Mouse (Mus musculus): ENCODE data around the gene Foxb2. TPM values are rescaled to one million over a fixed set of nuclear protein-coding genes. Genes with fewer than 3 reads are reported as not detected.

The Foxb2 gene
- total RNA-seq, 1 experiment, result not detected

- Histone ChIP-seq H3K4me1 (ENCODE audit: control insufficient read depth in 2 of 2, insufficient read depth in 2 of 2, low read length in 2 of 2, poor library complexity in 1 of 2) (no peaks in the 10 kb centered on the region), H3K9ac (ENCODE audit: insufficient read depth, low read depth, low read length, poor library complexity, severe bottlenecking) (no peak overlapping the region), H3K9me3 (ENCODE audit: control insufficient read depth, insufficient read depth, low read depth, low read length) (0 out of 2 replicates have a peak, but pooled peaks cover 1% of the 10 kb centered on the region), H3K4me3 (ENCODE audit: insufficient read depth in 1 of 2, low read depth in 1 of 2, low read length in 2 of 2, poor library complexity in 1 of 2, severe bottlenecking in 1 of 2) (no peak overlapping the region), H3K27ac (ENCODE audit: insufficient read depth, low read depth, low read length, poor library complexity, severe bottlenecking) (no peak overlapping the region), H3K36me3 (ENCODE audit: control insufficient read depth, insufficient read depth, low read length, poor library complexity, severe bottlenecking) (no peaks in the 10 kb centered on the region)
- no peak for DNase-seq (ENCODE audit: low read depth, low spot score)
- TF ChIP-seq HCFC1 (IDR thresholded peaks at IDR 0.05; ENCODE audit: borderline replicate concordance, insufficient read depth, low read length) (no peak), MAFK (IDR thresholded peaks at IDR 0.05; ENCODE audit: insufficient read depth, low read depth, low read length) (no peak), ZNF384 (IDR thresholded peaks at IDR 0.05; ENCODE audit: low read depth, low read length) (no peak), CHD2 (IDR thresholded peaks at IDR 0.05; ENCODE audit: low read depth, low read length) (no peak), ZC3H11A (IDR thresholded peaks at IDR 0.05; ENCODE audit: borderline replicate concordance, low read depth, low read length) (no peak)
- in situ Hi-C loops (cut with MboI; ENCODE audit: low sequenced_read_pairs in 2 of 2, unreplicated experiment in 2 of 2), result no loop called here
Observed at GRCm38 (mm10) chr19:16898576-16898975, 25.0 kb upstream of the Foxb2 start.

DNA sequence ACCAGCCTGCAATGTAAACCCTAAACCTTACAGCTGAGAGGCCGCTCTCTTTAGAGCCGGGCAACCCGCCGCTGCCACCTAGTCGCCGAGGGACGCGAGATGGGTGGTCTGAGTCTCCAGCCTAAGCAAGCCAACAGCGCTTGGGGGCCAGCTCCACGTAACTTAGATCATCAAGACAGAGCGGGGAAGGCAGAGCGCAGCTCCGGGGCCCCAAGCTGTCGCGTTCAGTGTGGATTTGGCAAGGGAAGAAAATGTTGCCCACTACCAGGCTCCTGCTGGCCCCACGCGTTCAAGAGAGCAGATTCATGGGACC lies 2.8 kb upstream of the Foxb2 start:
- Histone ChIP-seq H3K9me3 (ENCODE audit: control insufficient read depth, insufficient read depth, low read depth, low read length) (no peaks in the 10 kb centered on the region), H3K9ac (ENCODE audit: insufficient read depth, low read depth, low read length, poor library complexity, severe bottlenecking) (no peak overlapping the region), H3K27ac (ENCODE audit: insufficient read depth, low read depth, low read length, poor library complexity, severe bottlenecking) (no peak overlapping the region), H3K4me1 (ENCODE audit: control insufficient read depth in 2 of 2, insufficient read depth in 2 of 2, low read length in 2 of 2, poor library complexity in 1 of 2) (peaks cover 0 to 6% of the 10 kb centered on the region in 2 experiments; a peak in 1 of 4 replicates), H3K4me3 (ENCODE audit: insufficient read depth in 1 of 2, low read depth in 1 of 2, low read length in 2 of 2, poor library complexity in 1 of 2, severe bottlenecking in 1 of 2) (peak overlapping the region; percentile 14 to 25; a peak in 2 of 4 replicates), H3K36me3 (ENCODE audit: control insufficient read depth, insufficient read depth, low read length, poor library complexity, severe bottlenecking) (no peaks in the 10 kb centered on the region)
- TF ChIP-seq MAFK (IDR thresholded peaks at IDR 0.05; ENCODE audit: insufficient read depth, low read depth, low read length) (no peak), ZNF384 (IDR thresholded peaks at IDR 0.05; ENCODE audit: low read depth, low read length) (no peak), CHD2 (IDR thresholded peaks at IDR 0.05; ENCODE audit: low read depth, low read length) (no peak), ZC3H11A (IDR thresholded peaks at IDR 0.05; ENCODE audit: borderline replicate concordance, low read depth, low read length) (no peak), HCFC1 (IDR thresholded peaks at IDR 0.05; ENCODE audit: borderline replicate concordance, insufficient read depth, low read length) (no peak)
- in situ Hi-C loops (cut with MboI; ENCODE audit: low sequenced_read_pairs in 2 of 2, unreplicated experiment in 2 of 2), result no loop called here
- DNase-seq (ENCODE audit: low read depth, low spot score), result peak; percentile 16

DNA sequence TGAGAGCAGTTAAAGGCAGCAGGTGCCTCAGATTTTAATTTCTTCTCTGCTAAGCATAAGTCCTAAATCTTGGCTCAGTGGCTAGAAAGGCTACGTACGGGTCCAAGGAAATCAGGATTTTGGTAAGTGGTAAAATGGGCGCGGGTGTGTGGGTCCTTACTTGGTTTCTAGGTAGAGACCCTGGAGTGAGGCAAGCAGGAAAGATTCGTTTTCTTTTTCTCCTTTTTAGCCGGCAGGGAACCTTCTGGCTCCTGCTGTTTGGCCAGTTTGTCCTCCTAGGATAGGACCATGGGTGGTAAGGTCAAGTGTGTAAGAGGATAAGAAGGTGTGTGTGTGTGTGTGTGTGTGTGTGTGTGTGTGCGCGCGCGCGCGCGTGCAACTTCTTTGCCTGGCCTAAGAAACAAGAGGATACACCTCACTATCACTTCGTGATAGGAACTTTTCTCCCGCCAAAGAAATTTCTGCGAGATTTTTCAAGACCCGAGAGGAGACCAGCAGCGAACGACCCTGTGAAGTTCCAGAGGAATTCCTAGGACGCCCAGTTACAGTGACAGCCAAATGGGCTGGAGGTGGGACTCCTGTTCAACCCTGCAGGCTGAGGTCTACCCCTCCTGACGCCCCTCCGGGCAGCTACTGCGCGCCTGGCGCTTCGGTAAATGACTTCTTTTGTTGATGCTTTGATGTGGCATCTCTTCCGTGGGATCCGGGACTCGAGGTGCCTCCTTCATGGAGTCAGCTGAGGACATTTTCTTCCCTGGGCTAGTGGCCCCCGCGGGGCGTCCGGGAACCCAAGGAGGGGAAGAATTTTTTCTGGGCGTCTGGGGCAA lies 2.2 kb upstream of the Foxb2 start:
- DNase-seq (ENCODE audit: low read depth, low spot score), result peak; percentile 15
- H3K4me1 ChIP-seq (ENCODE audit: control insufficient read depth in 2 of 2, insufficient read depth in 2 of 2, low read length in 2 of 2, poor library complexity in 1 of 2), result peaks cover 0 to 6% of the 10 kb centered on the region in 2 experiments; a peak in 1 of 4 replicates
- no peaks in the 10 kb centered on the region for H3K36me3 ChIP-seq (ENCODE audit: control insufficient read depth, insufficient read depth, low read length, poor library complexity, severe bottlenecking)
- peak overlapping the region; percentile 14 to 25; a peak in 2 of 4 replicates for H3K4me3 ChIP-seq (ENCODE audit: insufficient read depth in 1 of 2, low read depth in 1 of 2, low read length in 2 of 2, poor library complexity in 1 of 2, severe bottlenecking in 1 of 2)
- no peak overlapping the region for H3K9ac ChIP-seq (ENCODE audit: insufficient read depth, low read depth, low read length, poor library complexity, severe bottlenecking)
- H3K27ac ChIP-seq (ENCODE audit: insufficient read depth, low read depth, low read length, poor library complexity, severe bottlenecking), result no peak overlapping the region
- in situ Hi-C loops (cut with MboI; ENCODE audit: low sequenced_read_pairs in 2 of 2, unreplicated experiment in 2 of 2), result no loop called here
- TF ChIP-seq MAFK (IDR thresholded peaks at IDR 0.05; ENCODE audit: insufficient read depth, low read depth, low read length), result no peak
- TF ChIP-seq CHD2 (IDR thresholded peaks at IDR 0.05; ENCODE audit: low read depth, low read length), result no peak
- TF ChIP-seq HCFC1 (IDR thresholded peaks at IDR 0.05; ENCODE audit: borderline replicate concordance, insufficient read depth, low read length), result no peak
- no peak for TF ChIP-seq ZNF384 (IDR thresholded peaks at IDR 0.05; ENCODE audit: low read depth, low read length)
- no peak for TF ChIP-seq ZC3H11A (IDR thresholded peaks at IDR 0.05; ENCODE audit: borderline replicate concordance, low read depth, low read length)
- H3K9me3 ChIP-seq (ENCODE audit: control insufficient read depth, insufficient read depth, low read depth, low read length), result no peaks in the 10 kb centered on the region

GRCm38 (mm10) chr19:16874991-16875540 lies 1.5 kb upstream of the Foxb2 start:
- H3K4me3 ChIP-seq (ENCODE audit: insufficient read depth in 1 of 2, low read depth in 1 of 2, low read length in 2 of 2, poor library complexity in 1 of 2, severe bottlenecking in 1 of 2), result no peak overlapping the region
- no peak for TF ChIP-seq HCFC1 (IDR thresholded peaks at IDR 0.05; ENCODE audit: borderline replicate concordance, insufficient read depth, low read length)
- no peak overlapping the region for H3K27ac ChIP-seq (ENCODE audit: insufficient read depth, low read depth, low read length, poor library complexity, severe bottlenecking)
- H3K4me1 ChIP-seq (ENCODE audit: control insufficient read depth in 2 of 2, insufficient read depth in 2 of 2, low read length in 2 of 2, poor library complexity in 1 of 2), result peaks cover 0 to 6% of the 10 kb centered on the region in 2 experiments; a peak in 1 of 4 replicates
- H3K9ac ChIP-seq (ENCODE audit: insufficient read depth, low read depth, low read length, poor library complexity, severe bottlenecking), result no peak overlapping the region
- no peak for DNase-seq (ENCODE audit: low read depth, low spot score)
- in situ Hi-C loops (cut with MboI; ENCODE audit: low sequenced_read_pairs in 2 of 2, unreplicated experiment in 2 of 2), result no loop called here
- H3K36me3 ChIP-seq (ENCODE audit: control insufficient read depth, insufficient read depth, low read length, poor library complexity, severe bottlenecking), result no peaks in the 10 kb centered on the region
- no peaks in the 10 kb centered on the region for H3K9me3 ChIP-seq (ENCODE audit: control insufficient read depth, insufficient read depth, low read depth, low read length)
